Mouse (Mus musculus) frontal cortex, postnatal 10 days (tissue): ENCODE results near the gene Olfr1260.

ENCODE experiments used
- DNase-seq, 2 experiments: peaks; one replicate each; pipeline ENCODE4 v3.0.0; 2022; ENCODE audit warnings: low spot score in 2 of 2, mixed read lengths in 1 of 2

Olfr1260 gene

GRCm38 (mm10) chr2:89974184-89974583, at the start of gene Olfr1260:
Gene Olfr1260, plus strand, starts transcription at chr2:89974340.
- no peak for DNase-seq

GRCm38 (mm10) chr2:89927009-89927408, 47.1 kb upstream of the Olfr1260 start, which contains the start of gene Olfr1258:
Gene Olfr1258, plus strand, starts transcription at chr2:89927309.
- DNase-seq = no peak

GRCm38 (mm10) chr2:89948564-89948963, 25.6 kb upstream of the Olfr1260 start, which contains the start of gene Olfr1259:
Gene Olfr1259, minus strand, starts transcription at chr2:89948664.
- no peak for DNase-seq

GRCm38 (mm10) chr2:89977709-89978108, 3.6 kb downstream of the Olfr1260 start:
- no peak for DNase-seq

GRCm38 (mm10) chr2:89990921-89991320, 16.8 kb downstream of the Olfr1260 start, which contains the start of gene Olfr1261:
Gene Olfr1261, plus strand, starts transcription at chr2:89991221.
- no peak for DNase-seq

GRCm38 (mm10) chr2:89999845-90000244, 25.7 kb downstream of the Olfr1260 start, which contains the start of gene Olfr1262:
Gene Olfr1262, plus strand, starts transcription at chr2:90000145.
- DNase-seq = no peak

GRCm38 (mm10) chr2:90011831-90012230, 37.7 kb downstream of the Olfr1260 start, which contains the start of gene Olfr1263:
Gene Olfr1263, plus strand, starts transcription at chr2:90012131.
- DNase-seq = no peak

GRCm38 (mm10) chr2:90025477-90025876, 51.3 kb downstream of the Olfr1260 start, which contains the start of gene Olfr1264:
Gene Olfr1264, minus strand, starts transcription at chr2:90025577.
- no peak for DNase-seq
